In the genomic region with DNA sequence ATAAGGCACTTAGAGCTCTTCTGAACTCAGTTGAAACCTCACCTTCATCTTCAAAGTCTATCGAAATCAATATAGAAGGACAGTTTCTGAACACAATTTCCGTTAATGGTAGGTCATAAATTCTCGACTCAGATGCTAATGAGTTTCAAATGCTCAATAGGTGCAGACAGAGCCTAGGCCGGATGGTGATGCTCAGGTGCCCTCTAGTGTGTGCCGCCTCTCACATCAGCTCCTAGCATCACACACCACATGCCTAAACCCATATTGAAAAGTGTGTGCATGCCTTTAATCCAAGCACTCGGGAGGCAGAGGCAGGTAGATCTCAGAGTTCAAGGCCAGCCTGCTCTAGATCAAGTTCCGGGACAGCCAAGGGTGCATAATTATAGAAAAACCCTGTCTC, we compare ENCODE assay signal across 12 mouse cellular contexts. TPM values are rescaled to one million over a fixed set of nuclear protein-coding genes. Genes with fewer than 3 reads are reported as not detected.
DNase-seq lines count a peak whose midpoint lies in the region; ATAC-seq and TF ChIP-seq lines count a peak whose summit lies in the region.
"Had no signal": no experiment of that assay in that cellular context is flagged by ENCODE, and none has a peak within 500 bp of the region (broad histone marks: within the 10 kb centered on the region; RNA-seq: fewer than 3 reads in every experiment).

No protein-coding gene starts in this region.

- no peak overlapping the region for H3K4me3 ChIP-seq in hindbrain, postnatal 0 days (ENCODE audit: low read length)
- H3K4me3 ChIP-seq in hindbrain, embryonic 13.5 days = no peak overlapping the region
- no peak overlapping the region for H3K4me3 ChIP-seq in lung, embryonic 14.5 days (ENCODE audit: low read depth, low read length)
- H3K4me3 ChIP-seq: embryonic facial prominence, embryonic 15.5 days had no signal

- no peaks in the 10 kb centered on the region for H3K27me3 ChIP-seq in hindbrain, postnatal 0 days (ENCODE audit: insufficient read depth, low read length)
- H3K27me3 ChIP-seq in hindbrain, embryonic 13.5 days = no peaks in the 10 kb centered on the region
- H3K27me3 ChIP-seq in lung, embryonic 14.5 days (ENCODE audit: insufficient read depth, low read length) = no peaks in the 10 kb centered on the region
- H3K27me3 ChIP-seq: embryonic facial prominence, embryonic 15.5 days had no signal

- DNase-seq in hindbrain, postnatal 0 days (ENCODE audit: low spot score) = peak; percentile 42
- DNase-seq in lung, embryonic 14.5 days = no peak
- no peak for DNase-seq in lung, postnatal 25 days (ENCODE audit: low spot score)
- DNase-seq in NIH3T3 (ENCODE audit: low read depth) = peak; percentile 26
- DNase-seq in hindlimb bud, embryonic 11.5 days (ENCODE audit: extremely low spot score, low read depth, low spot score) = peak; percentile 8
- DNase-seq in right cerebral cortex, postnatal 10 days (ENCODE audit: low spot score in 2 of 2) = no peak
- no peak for DNase-seq in spleen, postnatal 10 days (ENCODE audit: low spot score in 2 of 2)
- DNase-seq: gastrocnemius, postnatal 25 days had no signal

- TF ChIP-seq CTCF in hindbrain, postnatal 0 days (IDR thresholded peaks at IDR 0.05; ENCODE audit: low read depth) = peak; percentile 66
- peak; percentile 29 for TF ChIP-seq CTCF in lung, embryonic 14.5 days (IDR thresholded peaks at IDR 0.05; ENCODE audit: low read depth)

- ATAC-seq in hindbrain, postnatal 0 days = 0 out of 2 replicates have a peak, but pooled peaks have one; percentile 53
- ATAC-seq in hindbrain, embryonic 13.5 days (ENCODE audit: low FRiP score) = no peak
- no peak for ATAC-seq in lung, embryonic 14.5 days (ENCODE audit: insufficient read depth)
- ATAC-seq: inflammation-experienced regulatory T-cells, adult 6 months had no signal

- no peak overlapping the region for H3K27ac ChIP-seq in hindbrain, postnatal 0 days
- H3K27ac ChIP-seq in hindbrain, embryonic 13.5 days = no peak overlapping the region
- no peak overlapping the region for H3K27ac ChIP-seq in lung, embryonic 14.5 days (ENCODE audit: low read depth)
- H3K27ac ChIP-seq: embryonic facial prominence, embryonic 15.5 days had no signal

- WGBS in hindbrain, postnatal 0 days = 68% methylated on average over 7 of the region's 7 CpGs
- 68% methylated on average over 7 of the region's 7 CpGs for WGBS in hindbrain, embryonic 13.5 days
- 63% methylated on average over 7 of the region's 7 CpGs for WGBS in lung, embryonic 14.5 days

- no peaks in the 10 kb centered on the region for H3K9me3 ChIP-seq in hindbrain, postnatal 0 days (ENCODE audit: low read length)
- H3K9me3 ChIP-seq in hindbrain, embryonic 13.5 days = no peaks in the 10 kb centered on the region
- no peaks in the 10 kb centered on the region for H3K9me3 ChIP-seq in lung, embryonic 14.5 days (ENCODE audit: low read depth, low read length)
- H3K9me3 ChIP-seq: embryonic facial prominence, embryonic 15.5 days had no signal

- no peaks in the 10 kb centered on the region for H3K4me1 ChIP-seq in hindbrain, postnatal 0 days (ENCODE audit: insufficient read depth, low read length)
- H3K4me1 ChIP-seq in hindbrain, embryonic 13.5 days (replicated peaks) = no peaks in the 10 kb centered on the region
- no peaks in the 10 kb centered on the region for H3K4me1 ChIP-seq in lung, embryonic 14.5 days (ENCODE audit: insufficient read depth)
- H3K4me1 ChIP-seq: embryonic facial prominence, embryonic 15.5 days had no signal

- H3K36me3 ChIP-seq in hindbrain, postnatal 0 days (ENCODE audit: insufficient read depth, low read length) = no peaks in the 10 kb centered on the region
- no peaks in the 10 kb centered on the region for H3K36me3 ChIP-seq in hindbrain, embryonic 13.5 days
- H3K36me3 ChIP-seq in lung, embryonic 14.5 days (ENCODE audit: insufficient read depth) = no peaks in the 10 kb centered on the region
- H3K36me3 ChIP-seq: embryonic facial prominence, embryonic 15.5 days had no signal

- H3K4me2 ChIP-seq in hindbrain, postnatal 0 days (ENCODE audit: low read depth, low read length) = no peak overlapping the region
- no peak overlapping the region for H3K4me2 ChIP-seq in hindbrain, embryonic 13.5 days
- H3K4me2 ChIP-seq in lung, embryonic 14.5 days = no peak overlapping the region
- H3K4me2 ChIP-seq: embryonic facial prominence, embryonic 15.5 days had no signal

- no peak overlapping the region for H3K9ac ChIP-seq in hindbrain, postnatal 0 days (replicated peaks; ENCODE audit: low read length)
- H3K9ac ChIP-seq in hindbrain, embryonic 13.5 days = no peak overlapping the region
- no peak overlapping the region for H3K9ac ChIP-seq in lung, embryonic 14.5 days
- H3K9ac ChIP-seq: embryonic facial prominence, embryonic 15.5 days had no signal

RNA-seq across cellular contexts. Expression of a gene that starts 26.5 kb away (rescaled TPM):
- total RNA-seq in hindbrain, postnatal 0 days (2014; rRNA removed) = 0.90 and 0.99 TPM in 2 replicates
- 1.1 and 1.8 TPM in 2 replicates for polyA plus RNA-seq in hindbrain, postnatal 0 days (2015; fragmentation: Nextera tagmentation; extraction: Ambion mirVana)
- 1.4 and 1.5 TPM in 2 replicates for polyA plus RNA-seq in hindbrain, embryonic 13.5 days (2015; fragmentation: Nextera tagmentation; extraction: Ambion mirVana)
- 0.30 TPM in 1 of 2 replicates, not detected in the other for polyA plus RNA-seq in lung, embryonic 14.5 days (2014; fragmentation: Nextera tagmentation; extraction: Ambion mirVana)
- total RNA-seq: gastrocnemius, postnatal 25 days; megakaryocyte progenitor cell, adult 5-6 weeks had no signal
- polyA plus RNA-seq: inflammation-experienced regulatory T-cells, adult 6 months had no signal

Comparison
In these comparisons a context has a peak if more than half of its experiments do, and no peak if none do; other contexts are left out.
1. DNase-seq: peak in hindbrain, postnatal 0 days (single experiment), NIH3T3 (single experiment) and hindlimb bud, embryonic 11.5 days (single experiment); none in lung, embryonic 14.5 days (single experiment), lung, postnatal 25 days (single experiment), right cerebral cortex, postnatal 10 days (0 of 2) and spleen, postnatal 10 days (0 of 2).